Mouse (Mus musculus) bone marrow macrophage, adult 2 months (primary cell): ENCODE measurements around the gene Gch1. TPM values are rescaled to one million over a fixed set of nuclear protein-coding genes. Genes with fewer than 3 reads are reported as not detected.

Experiments used
- H3K27ac ChIP-seq: 2 replicates; pipeline ENCODE4 v1.5.1; 2012; ENCODE audit warnings: low read depth, low read length; ENCODE audit not compliant: insufficient read depth
- H3K4me1 ChIP-seq: 2 replicates; pipeline ENCODE4 v1.6.1; 2012; ENCODE audit warnings: low read length; ENCODE audit not compliant: control insufficient read depth, insufficient read depth
- H3K4me3 ChIP-seq: 2 replicates; pipeline ENCODE4 v1.5.1; 2012; ENCODE audit warnings: mild to moderate bottlenecking, low read length, moderate library complexity; ENCODE audit not compliant: insufficient read depth
- CTCF ChIP-seq: IDR thresholded peaks from 2 replicates; pipeline ENCODE4 v1.5.1; 2012; ENCODE audit warnings: low read depth, mild to moderate bottlenecking, low read length, moderate library complexity
- POLR2A ChIP-seq: IDR thresholded peaks from 2 replicates; pipeline ENCODE4 v1.6.1; 2012; ENCODE audit warnings: mild to moderate bottlenecking, low read depth, low read length, borderline replicate concordance
- polyA plus RNA-seq: library from polyadenylated mRNA; stranded (reverse); fragments of >200 nt; gene quantifications from 2 replicates; pipeline ENCODE4 v1.2.4, GENCODE M21; 2012; ENCODE audit not compliant: missing spikeins, insufficient read depth, insufficient read length

Gch1 gene
- polyA plus RNA-seq, 1 experiment, result 12.9 TPM

- no peak overlapping the region for H3K27ac ChIP-seq
- TF ChIP-seq CTCF (no peak), POLR2A (no peak)
- H3K4me3 ChIP-seq, result no peak overlapping the region
- peaks cover 6% of the 10 kb centered on the region for H3K4me1 ChIP-seq
Measured at GRCm38 (mm10) chr14:47170499-47171109, 18.6 kb downstream of the Gch1 start.

- Histone ChIP-seq H3K27ac (no peak overlapping the region), H3K4me3 (no peak overlapping the region), H3K4me1 (peaks cover 12% of the 10 kb centered on the region)
- TF ChIP-seq CTCF, result no peak
- TF ChIP-seq POLR2A, result no peak
Measured at GRCm38 (mm10) chr14:47169677-47170410, 19.4 kb downstream of the Gch1 start.

GRCm38 (mm10) chr14:47165741-47166140 lies 23.5 kb downstream of the Gch1 start:
- H3K27ac ChIP-seq, result no peak overlapping the region
- H3K4me3 ChIP-seq, result no peak overlapping the region
- peaks cover 13% of the 10 kb centered on the region for H3K4me1 ChIP-seq
- TF ChIP-seq CTCF (no peak), POLR2A (no peak)

GRCm38 (mm10) chr14:47165117-47165516 lies 24.1 kb downstream of the Gch1 start:
- TF ChIP-seq POLR2A, result no peak
- TF ChIP-seq CTCF, result no peak
- Histone ChIP-seq H3K4me3 (no peak overlapping the region), H3K27ac (no peak overlapping the region), H3K4me1 (peaks cover 13% of the 10 kb centered on the region)

GRCm38 (mm10) chr14:47161921-47162427 lies 27.2 kb downstream of the Gch1 start:
- TF ChIP-seq POLR2A (no peak), CTCF (no peak)
- no peak overlapping the region for H3K4me3 ChIP-seq
- peaks cover 13% of the 10 kb centered on the region for H3K4me1 ChIP-seq
- no peak overlapping the region for H3K27ac ChIP-seq

GRCm38 (mm10) chr14:47160051-47160640 lies 29.1 kb downstream of the Gch1 start:
- TF ChIP-seq CTCF (no peak), POLR2A (no peak)
- H3K27ac ChIP-seq, result no peak overlapping the region
- no peak overlapping the region for H3K4me3 ChIP-seq
- peaks cover 6% of the 10 kb centered on the region for H3K4me1 ChIP-seq

GRCm38 (mm10) chr14:47154303-47154702 lies 34.9 kb downstream of the Gch1 start:
- TF ChIP-seq CTCF (no peak), POLR2A (no peak)

GRCm38 (mm10) chr14:47151306-47151705 lies 37.9 kb downstream of the Gch1 start:
- Histone ChIP-seq H3K4me1 (no peaks in the 10 kb centered on the region), H3K27ac (no peak overlapping the region), H3K4me3 (no peak overlapping the region)
- TF ChIP-seq CTCF (no peak), POLR2A (no peak)

More at GRCm38 (mm10) chr14:47154303-47154702, 34.9 kb downstream of the Gch1 start:
- Histone ChIP-seq H3K27ac (no peak overlapping the region), H3K4me3 (no peak overlapping the region), H3K4me1 (no peaks in the 10 kb centered on the region)

- H3K4me3 ChIP-seq, result no peak overlapping the region
- TF ChIP-seq CTCF (no peak), POLR2A (no peak)
- H3K27ac ChIP-seq, result no peak overlapping the region
- H3K4me1 ChIP-seq, result peaks cover 2% of the 10 kb centered on the region
Measured at GRCm38 (mm10) chr14:47144326-47144725, 44.9 kb downstream of the Gch1 start.

- Histone ChIP-seq H3K4me3 (no peak overlapping the region), H3K27ac (no peak overlapping the region), H3K4me1 (peaks cover 2% of the 10 kb centered on the region)
- no peak for TF ChIP-seq POLR2A
- no peak for TF ChIP-seq CTCF
Measured at GRCm38 (mm10) chr14:47138853-47139252, 50.4 kb downstream of the Gch1 start.
